Mouse (Mus musculus) spleen, adult 2 months (tissue): ENCODE results near the gene Myl4.

ENCODE experiments used
- CTCF ChIP-seq: fragments of 200-500 bp; IDR thresholded peaks from 2 replicates; pipeline ENCODE4 v1.5.1; 2011; ENCODE audit warnings: mild to moderate bottlenecking, inconsistent platforms; ENCODE audit not compliant: insufficient read depth, insufficient read length, insufficient replicate concordance; ENCODE audit errors: extremely low read depth
- POLR2A ChIP-seq: fragments of 200-500 bp; IDR thresholded peaks from 2 replicates; pipeline ENCODE4 v1.6.1; 2011; ENCODE audit warnings: low read depth, low read length, inconsistent platforms

GRCm38 (mm10) chr11:104609033-104609684 is 58.7 kb downstream of the Myl4 start:
- TF ChIP-seq POLR2A (no peak), CTCF (no peak)
